Comparison of ENCODE assay signal across 8 mouse cellular contexts in genomic region chr10:80674161-80674711, GRCm38 (mm10). TPM values are rescaled to one million over a fixed set of nuclear protein-coding genes. Genes with fewer than 3 reads are reported as not detected.
DNase-seq lines count a peak whose midpoint lies in the region; ATAC-seq lines count a peak whose summit lies in the region.

No protein-coding gene starts in this region.

- H3K4me1 ChIP-seq in heart, embryonic 12.5 days (replicated peaks), result peaks cover 65% of the 10 kb centered on the region
- H3K4me1 ChIP-seq in kidney, embryonic 15.5 days, result peaks cover 69% of the 10 kb centered on the region

- ATAC-seq in heart, embryonic 12.5 days (ENCODE audit: insufficient number of reproducible peaks, low FRiP score), result no peak
- ATAC-seq in kidney, embryonic 15.5 days (replicated peaks; ENCODE audit: low FRiP score), result no peak
- ATAC-seq in CD4-positive, CD25-positive, alpha-beta regulatory T cell, adult 4 months, result no peak

- intact Hi-C loops in left cerebral cortex, postnatal 4 days (cut with DNase I), result no loop called here

- DNase-seq in adrenal gland, postnatal 10 days, result peak; percentile 76
- no peak for DNase-seq in adrenal gland, postnatal 4 days (ENCODE audit: low spot score in 2 of 2)
- peak; percentile 80 for DNase-seq in cerebellum, adult 9-11 months
- DNase-seq in lung, postnatal 10 days, result peak; percentile 59
- no peak for DNase-seq in left cerebral cortex, postnatal 4 days

- H3K4me2 ChIP-seq in heart, embryonic 12.5 days, result peak overlapping the region; percentile 84
- H3K4me2 ChIP-seq in kidney, embryonic 15.5 days, result peak overlapping the region; percentile 81

- H3K27me3 ChIP-seq in heart, embryonic 12.5 days (replicated peaks), result no peaks in the 10 kb centered on the region
- no peaks in the 10 kb centered on the region for H3K27me3 ChIP-seq in kidney, embryonic 15.5 days

- peaks cover 41% of the 10 kb centered on the region for H3K36me3 ChIP-seq in heart, embryonic 12.5 days
- peaks cover 43% of the 10 kb centered on the region for H3K36me3 ChIP-seq in kidney, embryonic 15.5 days

- 43% methylated on average over 5 of the region's 5 CpGs for WGBS in heart, embryonic 12.5 days
- WGBS in kidney, embryonic 15.5 days, result 52% methylated on average over 5 of the region's 5 CpGs

- 0 out of 2 replicates have a peak overlapping the region, but pooled peaks have one; percentile 26 for H3K27ac ChIP-seq in heart, embryonic 12.5 days (ENCODE audit: poor library complexity, severe bottlenecking)
- peak overlapping the region; percentile 24; the same call in 1 of the 2 replicates for H3K27ac ChIP-seq in kidney, embryonic 15.5 days

- no peaks in the 10 kb centered on the region for H3K9me3 ChIP-seq in heart, embryonic 12.5 days (replicated peaks)
- no peaks in the 10 kb centered on the region for H3K9me3 ChIP-seq in kidney, embryonic 15.5 days (replicated peaks)

- peak overlapping the region; percentile 83 for H3K4me3 ChIP-seq in heart, embryonic 12.5 days
- peak overlapping the region; percentile 91 for H3K4me3 ChIP-seq in kidney, embryonic 15.5 days (replicated peaks)

- peak overlapping the region; percentile 95 for H3K9ac ChIP-seq in heart, embryonic 12.5 days
- peak overlapping the region; percentile 99 for H3K9ac ChIP-seq in kidney, embryonic 15.5 days

RNA-seq across cellular contexts. Expression of gene Mknk2, which starts 3.7 kb away (rescaled TPM):
- 100 to 1,000 TPM; 249 to 298 TPM for total RNA-seq in adrenal gland, postnatal 10 days (2021)
- total RNA-seq in adrenal gland, postnatal 4 days (2021), result 100 to 1,000 TPM; 126 to 134 TPM
- polyA plus RNA-seq in heart, embryonic 12.5 days (2016; fragmentation: Nextera tagmentation; extraction: Ambion mirVana), result 99.6 and 102 TPM in 2 replicates
- 95.3 and 103 TPM in 2 replicates for polyA plus RNA-seq in kidney, embryonic 15.5 days (2015; fragmentation: Nextera tagmentation; extraction: Ambion mirVana)
- polyA plus RNA-seq in CD4-positive, CD25-positive, alpha-beta regulatory T cell, adult 4 months (2017; shearing (Covaris generic)), result 10 to 100 TPM; 37.3 to 51.7 TPM
- 10 to 100 TPM; 61.6 to 67.1 TPM for total RNA-seq in left cerebral cortex, postnatal 4 days (2021)

RNA-seq across cellular contexts. Expression of gene Btbd2, which starts 17.4 kb away (rescaled TPM):
- 10 to 100 TPM; 50.4 to 65.3 TPM for total RNA-seq in adrenal gland, postnatal 10 days (2021)
- 10 to 100 TPM; 72.0 to 76.3 TPM for total RNA-seq in adrenal gland, postnatal 4 days (2021)
- 64.9 and 65.7 TPM in 2 replicates for polyA plus RNA-seq in heart, embryonic 12.5 days (2016; fragmentation: Nextera tagmentation; extraction: Ambion mirVana)
- polyA plus RNA-seq in kidney, embryonic 15.5 days (2015; fragmentation: Nextera tagmentation; extraction: Ambion mirVana), result 78.6 and 83.2 TPM in 2 replicates
- 1 to 10 TPM; 7.2 to 7.3 TPM for polyA plus RNA-seq in CD4-positive, CD25-positive, alpha-beta regulatory T cell, adult 4 months (2017; shearing (Covaris generic))
- 10 to 100 TPM; 80.9 to 83.2 TPM for total RNA-seq in left cerebral cortex, postnatal 4 days (2021)

RNA-seq across cellular contexts. Expression of gene Mob3a, which starts 27.5 kb away (rescaled TPM):
- total RNA-seq in adrenal gland, postnatal 10 days (2021), result 10 to 100 TPM; 17.7 to 20.1 TPM
- 10 to 100 TPM; 16.5 to 16.6 TPM for total RNA-seq in adrenal gland, postnatal 4 days (2021)
- polyA plus RNA-seq in heart, embryonic 12.5 days (2016; fragmentation: Nextera tagmentation; extraction: Ambion mirVana), result 34.8 and 38.1 TPM in 2 replicates
- polyA plus RNA-seq in kidney, embryonic 15.5 days (2015; fragmentation: Nextera tagmentation; extraction: Ambion mirVana), result 37.7 and 41.5 TPM in 2 replicates
- 100 to 1,000 TPM; 265 to 359 TPM for polyA plus RNA-seq in CD4-positive, CD25-positive, alpha-beta regulatory T cell, adult 4 months (2017; shearing (Covaris generic))
- total RNA-seq in left cerebral cortex, postnatal 4 days (2021), result 10 to 100 TPM; 52.0 to 52.1 TPM

RNA-seq across cellular contexts. Expression of gene Izumo4, which starts 27.7 kb away (rescaled TPM):
- total RNA-seq in adrenal gland, postnatal 10 days (2021), result 10 to 100 TPM in 1 of 2 experiments, 1 to 10 TPM in 1; 6.9 to 13.1 TPM
- 10 to 100 TPM; 18.3 to 24.9 TPM for total RNA-seq in adrenal gland, postnatal 4 days (2021)
- polyA plus RNA-seq in heart, embryonic 12.5 days (2016; fragmentation: Nextera tagmentation; extraction: Ambion mirVana), result 13.2 and 18.4 TPM in 2 replicates
- 22.8 and 26.2 TPM in 2 replicates for polyA plus RNA-seq in kidney, embryonic 15.5 days (2015; fragmentation: Nextera tagmentation; extraction: Ambion mirVana)
- 100 to 1,000 TPM in 1 of 2 experiments, 10 to 100 TPM in 1; 89.2 to 116 TPM for polyA plus RNA-seq in CD4-positive, CD25-positive, alpha-beta regulatory T cell, adult 4 months (2017; shearing (Covaris generic))
- 10 to 100 TPM; 46.3 to 53.6 TPM for total RNA-seq in left cerebral cortex, postnatal 4 days (2021)

RNA-seq across cellular contexts. Expression of gene Csnk1g2, which starts 51.6 kb away (rescaled TPM):
- 100 to 1,000 TPM; 121 to 131 TPM for total RNA-seq in adrenal gland, postnatal 10 days (2021)
- 100 to 1,000 TPM; 169 to 173 TPM for total RNA-seq in adrenal gland, postnatal 4 days (2021)
- 131 and 136 TPM in 2 replicates for polyA plus RNA-seq in heart, embryonic 12.5 days (2016; fragmentation: Nextera tagmentation; extraction: Ambion mirVana)
- polyA plus RNA-seq in kidney, embryonic 15.5 days (2015; fragmentation: Nextera tagmentation; extraction: Ambion mirVana), result 156 and 183 TPM in 2 replicates
- polyA plus RNA-seq in CD4-positive, CD25-positive, alpha-beta regulatory T cell, adult 4 months (2017; shearing (Covaris generic)), result 10 to 100 TPM in 1 of 2 experiments, 1 to 10 TPM in 1; 6.9 to 12.8 TPM
- 100 to 1,000 TPM; 130 to 138 TPM for total RNA-seq in left cerebral cortex, postnatal 4 days (2021)

Comparison
In these comparisons a context has a peak if more than half of its experiments do, and no peak if none do; other contexts are left out.
1. DNase-seq: peak in adrenal gland, postnatal 10 days (single experiment), cerebellum, adult 9-11 months (single experiment) and lung, postnatal 10 days (single experiment); none in adrenal gland, postnatal 4 days (0 of 2) and left cerebral cortex, postnatal 4 days (single experiment).